Mouse (Mus musculus) splenic B cell, adult 2 months (primary cell): Measurements from ENCODE around the gene Tlr9.

Source experiments
- DNase-seq: peaks from one replicate; pipeline ENCODE4 v3.0.0-alpha.2; 2011; ENCODE audit warnings: low read depth, low spot score
- H3K27me3 ChIP-seq: 2 replicates; pipeline ENCODE4 v1.6.1; 2012; ENCODE audit warnings: mild to moderate bottlenecking, low read length, moderate library complexity, mixed read lengths; ENCODE audit not compliant: control insufficient read depth, poor library complexity, insufficient read depth, severe bottlenecking
- H3K36me3 ChIP-seq: 2 replicates; pipeline ENCODE4 v1.6.1; 2012; ENCODE audit warnings: mild to moderate bottlenecking, low read length, moderate library complexity, mixed read lengths; ENCODE audit not compliant: control insufficient read depth, poor library complexity, insufficient read depth, severe bottlenecking

Gene Tlr9

DNA sequence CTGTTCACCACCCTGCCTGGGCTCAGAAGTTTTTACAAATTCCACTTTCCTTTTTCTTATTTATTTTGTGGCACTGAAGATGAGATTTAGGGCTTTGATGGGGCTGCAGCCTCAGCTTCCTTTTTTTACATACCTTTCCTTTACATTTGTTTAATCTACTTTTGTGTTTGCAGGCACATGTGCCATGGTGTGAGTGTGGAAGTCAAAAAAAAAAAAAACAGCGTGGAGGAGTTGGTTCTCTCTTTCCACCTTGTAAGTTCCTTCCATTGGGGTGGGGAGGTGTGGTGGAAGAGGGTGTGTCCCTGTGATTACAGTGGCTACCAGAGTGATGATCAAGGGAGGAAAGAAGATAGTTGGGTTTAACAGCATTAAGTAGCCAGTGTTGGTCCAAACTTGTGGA, 53.4 kb downstream of the Tlr9 start:
- Histone ChIP-seq H3K36me3 (no peaks in the 10 kb centered on the region), H3K27me3 (no peaks in the 10 kb centered on the region)
- no peak for DNase-seq
